Mouse (Mus musculus) olfactory bulb, adult 2 months (tissue): Measurements from ENCODE around the gene Fam162a. TPM values are rescaled to one million over a fixed set of nuclear protein-coding genes. Genes with fewer than 3 reads are reported as not detected.

Experiments used
- H3K27ac ChIP-seq: fragments of 200-500 bp; 2 replicates; pipeline ENCODE4 v1.5.1; 2012; ENCODE audit warnings: low read depth, low read length; ENCODE audit not compliant: insufficient read depth
- H3K4me1 ChIP-seq: fragments of 200-500 bp; 2 replicates; pipeline ENCODE4 v1.6.1; 2012; ENCODE audit warnings: low read length; ENCODE audit not compliant: control insufficient read depth, insufficient read depth
- H3K4me3 ChIP-seq: fragments of 200-500 bp; 2 replicates; pipeline ENCODE4 v1.5.1; 2012; ENCODE audit warnings: mild to moderate bottlenecking, low read depth, low read length, moderate library complexity; ENCODE audit not compliant: insufficient read depth
- CTCF ChIP-seq: fragments of 200-500 bp; IDR thresholded peaks from 2 replicates; pipeline ENCODE4 v1.5.1; 2012; ENCODE audit warnings: low read depth, mild to moderate bottlenecking, low read length, moderate library complexity; ENCODE audit not compliant: insufficient read depth
- POLR2A ChIP-seq: fragments of 200-500 bp; IDR thresholded peaks from 2 replicates; pipeline ENCODE4 v1.6.1; 2012; ENCODE audit warnings: mild to moderate bottlenecking, low read depth, low read length, moderate library complexity; ENCODE audit not compliant: insufficient read depth
- WGBS: fragments of 180-500 bp; shearing (Covaris S2); methylation state at CpG from one replicate; pipeline ENCODE4 v1.1.7; 2018; 5-methylcytosine and 5-hydroxymethylcytosine counted together
- polyA plus RNA-seq: library from polyadenylated mRNA; stranded (reverse); fragments of >200 nt; gene quantifications from 2 replicates; pipeline ENCODE4 v1.2.4, GENCODE M21; 2012; ENCODE audit warnings: low replicate concordance; ENCODE audit not compliant: missing spikeins, insufficient read depth, insufficient read length

Gene Fam162a
- polyA plus RNA-seq, 1 experiment, result not detected

- WGBS, result 50% methylated on average over 8 of the region's 8 CpGs
- TF ChIP-seq POLR2A, result no peak
- no peak for TF ChIP-seq CTCF
- no peak overlapping the region for H3K27ac ChIP-seq
- no peak overlapping the region for H3K4me3 ChIP-seq
- H3K4me1 ChIP-seq, result no peaks in the 10 kb centered on the region
These were observed 18.6 kb upstream of the Fam162a start for GRCm38 (mm10) chr16:36089850-36090616.

GRCm38 (mm10) chr16:36089065-36089464, 17.7 kb upstream of the Fam162a start:
- TF ChIP-seq POLR2A (no peak), CTCF (no peak)
- no peak overlapping the region for H3K4me3 ChIP-seq
- no peak overlapping the region for H3K27ac ChIP-seq
- H3K4me1 ChIP-seq, result no peaks in the 10 kb centered on the region
- 79% methylated on average over 7 of the region's 7 CpGs for WGBS

GRCm38 (mm10) chr16:36087846-36088245, 16.5 kb upstream of the Fam162a start:
- no peak overlapping the region for H3K27ac ChIP-seq

GRCm38 (mm10) chr16:36079916-36080315, 8.5 kb upstream of the Fam162a start:
- H3K4me3 ChIP-seq, result no peak overlapping the region
- no peak overlapping the region for H3K27ac ChIP-seq
- 96% methylated on average over 3 of the region's 3 CpGs for WGBS
- no peaks in the 10 kb centered on the region for H3K4me1 ChIP-seq
- TF ChIP-seq CTCF, result no peak
- TF ChIP-seq POLR2A, result no peak

More at GRCm38 (mm10) chr16:36087846-36088245, 16.5 kb upstream of the Fam162a start:
- no peaks in the 10 kb centered on the region for H3K4me1 ChIP-seq
- no peak overlapping the region for H3K4me3 ChIP-seq
- TF ChIP-seq CTCF, result no peak
- no peak for TF ChIP-seq POLR2A
- WGBS, result 89% methylated on average over 4 of the region's 4 CpGs

GRCm38 (mm10) chr16:36074772-36075171, 3.4 kb upstream of the Fam162a start:
- TF ChIP-seq CTCF (no peak), POLR2A (no peak)
- H3K27ac ChIP-seq, result no peak overlapping the region
- H3K4me3 ChIP-seq, result no peak overlapping the region
- WGBS, result 72% methylated on average over 3 of the region's 3 CpGs
- no peaks in the 10 kb centered on the region for H3K4me1 ChIP-seq

GRCm38 (mm10) chr16:36072410-36073011, 1.1 kb upstream of the Fam162a start:
- TF ChIP-seq POLR2A (no peak), CTCF (no peak)
- H3K27ac ChIP-seq, result peak overlapping the region; percentile 97; the same call in 1 of the 2 replicates
- H3K4me1 ChIP-seq, result peaks cover 2% of the 10 kb centered on the region; the same call in 1 of the 2 replicates
- H3K4me3 ChIP-seq, result peak overlapping the region; percentile 67
- WGBS, result 30% methylated on average over 8 of the region's 8 CpGs

GRCm38 (mm10) chr16:36071071-36071449, 334 bp downstream of the Fam162a start:
- peaks cover 2% of the 10 kb centered on the region; the same call in 1 of the 2 replicates for H3K4me1 ChIP-seq
- H3K4me3 ChIP-seq, result peak overlapping the region; percentile 67
- TF ChIP-seq POLR2A (no peak), CTCF (no peak)
- WGBS, result under 1% methylated on average over 16 of the region's 16 CpGs
- peak overlapping the region; percentile 5 for H3K27ac ChIP-seq

GRCm38 (mm10) chr16:36069819-36070575, 1.4 kb downstream of the Fam162a start:
- TF ChIP-seq CTCF, result no peak
- TF ChIP-seq POLR2A, result no peak
- H3K4me3 ChIP-seq, result no peak overlapping the region
- H3K4me1 ChIP-seq, result peaks cover 2% of the 10 kb centered on the region; the same call in 1 of the 2 replicates
- no peak overlapping the region for H3K27ac ChIP-seq
- WGBS, result 26% methylated on average over 9 of the region's 9 CpGs

- TF ChIP-seq CTCF (no peak), POLR2A (no peak)
- Histone ChIP-seq H3K4me3 (no peak overlapping the region), H3K27ac (no peak overlapping the region), H3K4me1 (peaks cover 9% of the 10 kb centered on the region)
- 60% methylated on average over 3 of the region's 3 CpGs for WGBS
These were observed 3.0 kb downstream of the Fam162a start for GRCm38 (mm10) chr16:36068356-36068755.
